Mouse (Mus musculus): Measurements from ENCODE around the gene Gm10234. TPM values are rescaled to one million over a fixed set of nuclear protein-coding genes. Genes with fewer than 3 reads are reported as not detected.

The Gm10234 gene
- polyA plus RNA-seq (2014; fragmentation: Nextera tagmentation; extraction: Ambion mirVana), result not detected in 2 replicates

- Histone ChIP-seq H3K4me2 (ENCODE audit: low read depth, low read length, severe bottlenecking) (no peak within 1 kb of the TSS), H3K4me1 (replicated peaks; ENCODE audit: control insufficient read depth, insufficient read depth, low read length) (no peaks in the 10 kb centered on the region), H3K27me3 (ENCODE audit: control insufficient read depth, insufficient read depth, low read length) (no peaks in the 10 kb centered on the region), H3K9ac (ENCODE audit: low read length) (no peak within 1 kb of the TSS), H3K4me3 (ENCODE audit: low read depth, low read length) (no peak within 1 kb of the TSS), H3K9me3 (ENCODE audit: control insufficient read depth, low read length) (no peaks in the 10 kb centered on the region), H3K27ac (ENCODE audit: low read depth, low read length) (no peak within 1 kb of the TSS), H3K36me3 (ENCODE audit: control insufficient read depth, insufficient read depth, low read length) (no peaks in the 10 kb centered on the region)
- DNase-seq (ENCODE audit: low spot score) (no peak), ATAC-seq (replicated peaks; ENCODE audit: low FRiP score) (no peak)
Measured at GRCm38 (mm10) chr6:95321812-95322211, at the start of gene Gm10234. Gene Gm10234, plus strand, starts transcription at chr6:95322112.

GRCm38 (mm10) chr6:95277633-95278032 lies 44.3 kb upstream of the Gm10234 start:
- no peak for DNase-seq (ENCODE audit: low spot score)
- H3K9me3 ChIP-seq (ENCODE audit: control insufficient read depth, low read length), result no peaks in the 10 kb centered on the region
- H3K36me3 ChIP-seq (ENCODE audit: control insufficient read depth, insufficient read depth, low read length), result no peaks in the 10 kb centered on the region
- no peaks in the 10 kb centered on the region for H3K27me3 ChIP-seq (ENCODE audit: control insufficient read depth, insufficient read depth, low read length)
- H3K27ac ChIP-seq (ENCODE audit: low read depth, low read length), result no peak overlapping the region
- WGBS, result 83% methylated on average over 1 of the region's 1 CpGs
- no peak overlapping the region for H3K9ac ChIP-seq (ENCODE audit: low read length)
- H3K4me1 ChIP-seq (replicated peaks; ENCODE audit: control insufficient read depth, insufficient read depth, low read length), result no peaks in the 10 kb centered on the region
- H3K4me2 ChIP-seq (ENCODE audit: low read depth, low read length, severe bottlenecking), result no peak overlapping the region
- no peak overlapping the region for H3K4me3 ChIP-seq (ENCODE audit: low read depth, low read length)
- no peak for ATAC-seq (replicated peaks; ENCODE audit: low FRiP score)

GRCm38 (mm10) chr6:95296025-95296424 lies 25.9 kb upstream of the Gm10234 start:
- H3K27ac ChIP-seq (ENCODE audit: low read depth, low read length), result no peak overlapping the region
- H3K4me1 ChIP-seq (replicated peaks; ENCODE audit: control insufficient read depth, insufficient read depth, low read length), result no peaks in the 10 kb centered on the region
- no peak overlapping the region for H3K4me2 ChIP-seq (ENCODE audit: low read depth, low read length, severe bottlenecking)
- no peak overlapping the region for H3K9ac ChIP-seq (ENCODE audit: low read length)
- H3K4me3 ChIP-seq (ENCODE audit: low read depth, low read length), result no peak overlapping the region
- H3K36me3 ChIP-seq (ENCODE audit: control insufficient read depth, insufficient read depth, low read length), result no peaks in the 10 kb centered on the region
- ATAC-seq (replicated peaks; ENCODE audit: low FRiP score) (no peak), DNase-seq (ENCODE audit: low spot score) (no peak)
- 82% methylated on average over 4 of the region's 4 CpGs for WGBS
- H3K27me3 ChIP-seq (ENCODE audit: control insufficient read depth, insufficient read depth, low read length), result no peaks in the 10 kb centered on the region
- H3K9me3 ChIP-seq (ENCODE audit: control insufficient read depth, low read length), result no peaks in the 10 kb centered on the region

GRCm38 (mm10) chr6:95298387-95298786 lies 23.5 kb upstream of the Gm10234 start:
- WGBS, result 78% methylated on average over 3 of the region's 3 CpGs
- Histone ChIP-seq H3K27me3 (ENCODE audit: control insufficient read depth, insufficient read depth, low read length) (no peaks in the 10 kb centered on the region), H3K9ac (ENCODE audit: low read length) (no peak overlapping the region), H3K36me3 (ENCODE audit: control insufficient read depth, insufficient read depth, low read length) (no peaks in the 10 kb centered on the region), H3K27ac (ENCODE audit: low read depth, low read length) (no peak overlapping the region), H3K9me3 (ENCODE audit: control insufficient read depth, low read length) (no peaks in the 10 kb centered on the region), H3K4me1 (replicated peaks; ENCODE audit: control insufficient read depth, insufficient read depth, low read length) (no peaks in the 10 kb centered on the region), H3K4me2 (ENCODE audit: low read depth, low read length, severe bottlenecking) (no peak overlapping the region), H3K4me3 (ENCODE audit: low read depth, low read length) (no peak overlapping the region)
- DNase-seq (ENCODE audit: low spot score), result no peak
- no peak for ATAC-seq (replicated peaks; ENCODE audit: low FRiP score)

- Histone ChIP-seq H3K36me3 (ENCODE audit: control insufficient read depth, insufficient read depth, low read length) (no peaks in the 10 kb centered on the region), H3K27me3 (ENCODE audit: control insufficient read depth, insufficient read depth, low read length) (no peaks in the 10 kb centered on the region), H3K27ac (ENCODE audit: low read depth, low read length) (no peak overlapping the region), H3K9me3 (ENCODE audit: control insufficient read depth, low read length) (no peaks in the 10 kb centered on the region), H3K4me2 (ENCODE audit: low read depth, low read length, severe bottlenecking) (no peak overlapping the region), H3K4me3 (ENCODE audit: low read depth, low read length) (no peak overlapping the region), H3K4me1 (replicated peaks; ENCODE audit: control insufficient read depth, insufficient read depth, low read length) (no peaks in the 10 kb centered on the region), H3K9ac (ENCODE audit: low read length) (no peak overlapping the region)
- ATAC-seq (replicated peaks; ENCODE audit: low FRiP score) (no peak), DNase-seq (ENCODE audit: low spot score) (no peak)
- WGBS, result 81% methylated on average over 2 of the region's 2 CpGs
Measured at GRCm38 (mm10) chr6:95300658-95301057, 21.3 kb upstream of the Gm10234 start.

GRCm38 (mm10) chr6:95331191-95331590 lies 9.3 kb downstream of the Gm10234 start:
- H3K9ac ChIP-seq (ENCODE audit: low read length), result no peak overlapping the region
- WGBS, result 86% methylated on average over 5 of the region's 5 CpGs
- H3K36me3 ChIP-seq (ENCODE audit: control insufficient read depth, insufficient read depth, low read length), result no peaks in the 10 kb centered on the region
- H3K4me1 ChIP-seq (replicated peaks; ENCODE audit: control insufficient read depth, insufficient read depth, low read length), result no peaks in the 10 kb centered on the region
- H3K27ac ChIP-seq (ENCODE audit: low read depth, low read length), result no peak overlapping the region
- DNase-seq (ENCODE audit: low spot score) (no peak), ATAC-seq (replicated peaks; ENCODE audit: low FRiP score) (no peak)
- no peak overlapping the region for H3K4me2 ChIP-seq (ENCODE audit: low read depth, low read length, severe bottlenecking)
- H3K9me3 ChIP-seq (ENCODE audit: control insufficient read depth, low read length), result no peaks in the 10 kb centered on the region
- H3K27me3 ChIP-seq (ENCODE audit: control insufficient read depth, insufficient read depth, low read length), result no peaks in the 10 kb centered on the region
- H3K4me3 ChIP-seq (ENCODE audit: low read depth, low read length), result no peak overlapping the region

- Histone ChIP-seq H3K36me3 (ENCODE audit: control insufficient read depth, insufficient read depth, low read length) (no peaks in the 10 kb centered on the region), H3K27me3 (ENCODE audit: control insufficient read depth, insufficient read depth, low read length) (no peaks in the 10 kb centered on the region), H3K4me2 (ENCODE audit: low read depth, low read length, severe bottlenecking) (no peak overlapping the region), H3K4me1 (replicated peaks; ENCODE audit: control insufficient read depth, insufficient read depth, low read length) (no peaks in the 10 kb centered on the region), H3K9me3 (ENCODE audit: control insufficient read depth, low read length) (no peaks in the 10 kb centered on the region), H3K9ac (ENCODE audit: low read length) (no peak overlapping the region), H3K27ac (ENCODE audit: low read depth, low read length) (no peak overlapping the region), H3K4me3 (ENCODE audit: low read depth, low read length) (no peak overlapping the region)
- DNase-seq (ENCODE audit: low spot score), result no peak
- 90% methylated on average over 6 of the region's 6 CpGs for WGBS
- ATAC-seq (replicated peaks; ENCODE audit: low FRiP score), result no peak
Measured at GRCm38 (mm10) chr6:95334781-95335180, 12.9 kb downstream of the Gm10234 start.

GRCm38 (mm10) chr6:95349378-95349777 lies 27.5 kb downstream of the Gm10234 start:
- no peak overlapping the region for H3K9ac ChIP-seq (ENCODE audit: low read length)
- H3K9me3 ChIP-seq (ENCODE audit: control insufficient read depth, low read length), result no peaks in the 10 kb centered on the region
- no peaks in the 10 kb centered on the region for H3K36me3 ChIP-seq (ENCODE audit: control insufficient read depth, insufficient read depth, low read length)
- ATAC-seq (replicated peaks; ENCODE audit: low FRiP score) (no peak), DNase-seq (ENCODE audit: low spot score) (no peak)
- no peak overlapping the region for H3K4me3 ChIP-seq (ENCODE audit: low read depth, low read length)
- no peak overlapping the region for H3K4me2 ChIP-seq (ENCODE audit: low read depth, low read length, severe bottlenecking)
- H3K4me1 ChIP-seq (replicated peaks; ENCODE audit: control insufficient read depth, insufficient read depth, low read length), result no peaks in the 10 kb centered on the region
- H3K27ac ChIP-seq (ENCODE audit: low read depth, low read length), result no peak overlapping the region
- H3K27me3 ChIP-seq (ENCODE audit: control insufficient read depth, insufficient read depth, low read length), result no peaks in the 10 kb centered on the region

- Histone ChIP-seq H3K4me3 (ENCODE audit: low read depth, low read length) (no peak overlapping the region), H3K9me3 (ENCODE audit: control insufficient read depth, low read length) (no peaks in the 10 kb centered on the region), H3K4me1 (replicated peaks; ENCODE audit: control insufficient read depth, insufficient read depth, low read length) (no peaks in the 10 kb centered on the region), H3K9ac (ENCODE audit: low read length) (no peak overlapping the region), H3K27me3 (ENCODE audit: control insufficient read depth, insufficient read depth, low read length) (no peaks in the 10 kb centered on the region), H3K27ac (ENCODE audit: low read depth, low read length) (no peak overlapping the region), H3K36me3 (ENCODE audit: control insufficient read depth, insufficient read depth, low read length) (no peaks in the 10 kb centered on the region), H3K4me2 (ENCODE audit: low read depth, low read length, severe bottlenecking) (no peak overlapping the region)
- DNase-seq (ENCODE audit: low spot score) (no peak), ATAC-seq (replicated peaks; ENCODE audit: low FRiP score) (no peak)
- 88% methylated on average over 7 of the region's 7 CpGs for WGBS
Measured at GRCm38 (mm10) chr6:95353043-95353442, 31.1 kb downstream of the Gm10234 start.

Measured in forebrain, embryonic 11.5 days (tissue).